Mouse (Mus musculus) ES-Bruce4 (cell line): ENCODE data around the gene Ttll11. TPM values are rescaled to one million over a fixed set of nuclear protein-coding genes. Genes with fewer than 3 reads are reported as not detected.

Experiments
- H3K27ac ChIP-seq: 2 replicates; pipeline ENCODE4 v1.5.1; 2012; ENCODE audit warnings: low read length, inconsistent platforms; ENCODE audit not compliant: insufficient read depth
- H3K27me3 ChIP-seq: 2 replicates; pipeline ENCODE4 v1.6.1; 2012; ENCODE audit warnings: mild to moderate bottlenecking, low read length, inconsistent platforms; ENCODE audit not compliant: control insufficient read depth, poor library complexity, insufficient read depth, severe bottlenecking
- H3K36me3 ChIP-seq: 2 replicates; pipeline ENCODE4 v1.6.1; 2012; ENCODE audit warnings: inconsistent platforms, mild to moderate bottlenecking, low read length, moderate library complexity; ENCODE audit not compliant: control insufficient read depth, poor library complexity, insufficient read depth, severe bottlenecking
- H3K4me1 ChIP-seq: one replicate; pipeline ENCODE4 v1.8.1; 2011; ENCODE audit warnings: low read length; ENCODE audit not compliant: control insufficient read depth, insufficient read depth
- H3K4me3 ChIP-seq: 2 replicates; pipeline ENCODE4 v1.5.1; 2011; ENCODE audit warnings: low read depth, mild to moderate bottlenecking, low read length
- H3K9ac ChIP-seq: 2 replicates; pipeline ENCODE4 v1.6.1; 2012; ENCODE audit warnings: low read depth, mild to moderate bottlenecking, inconsistent platforms; ENCODE audit not compliant: poor library complexity, severe bottlenecking
- H3K9me3 ChIP-seq: replicated peaks from 2 replicates; pipeline ENCODE4 v1.6.1; 2012; ENCODE audit warnings: mild to moderate bottlenecking, low read length, inconsistent platforms; ENCODE audit not compliant: control insufficient read depth, poor library complexity, insufficient read depth, severe bottlenecking
- CTCF ChIP-seq: IDR thresholded peaks from one replicate; pipeline ENCODE4 v1.8.1; 2011; ENCODE audit warnings: low read depth, low read length
- EP300 ChIP-seq: IDR thresholded peaks from 2 replicates; pipeline ENCODE4 v1.6.1; 2011; ENCODE audit warnings: low read depth, low read length; ENCODE audit not compliant: insufficient read depth
- POLR2A ChIP-seq: IDR thresholded peaks from one replicate; pipeline ENCODE4 v1.8.1; 2011; ENCODE audit warnings: low read length; ENCODE audit not compliant: insufficient read depth
- polyA plus RNA-seq: library from polyadenylated mRNA; stranded (reverse); fragments of >200 nt; gene quantifications from 2 replicates; pipeline ENCODE4 v1.2.4, GENCODE M21; 2011; ENCODE audit warnings: low read depth; ENCODE audit not compliant: missing spikeins, insufficient read depth, insufficient read length

The Ttll11 gene
- polyA plus RNA-seq, 1 experiment: not detected

DNA sequence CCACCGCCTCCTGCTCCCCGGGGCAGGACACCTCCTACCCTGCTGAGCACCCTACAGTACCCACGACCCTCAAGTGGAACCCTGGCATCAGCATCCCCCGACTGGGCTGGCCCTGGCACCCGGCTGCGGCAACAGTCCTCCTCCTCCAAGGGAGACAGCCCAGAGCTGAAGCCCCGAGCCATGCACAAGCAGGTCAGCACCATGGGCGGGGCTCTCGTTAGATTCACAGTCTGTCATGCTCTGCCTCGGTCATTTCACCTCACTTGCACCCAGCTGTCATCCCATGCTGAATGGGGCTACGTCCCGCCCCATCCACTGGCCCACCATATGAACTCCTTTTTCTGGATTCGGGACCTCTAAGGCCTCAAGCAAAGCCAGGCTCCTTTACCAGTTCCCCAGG lies 259.2 kb downstream of the Ttll11 start:
- H3K27me3 ChIP-seq: no peaks in the 10 kb centered on the region
- no peak overlapping the region for H3K9ac ChIP-seq
- H3K36me3 ChIP-seq: 0 out of 2 replicates have a peak, but pooled peaks cover 2% of the 10 kb centered on the region
- no peak overlapping the region for H3K4me3 ChIP-seq
- no peaks in the 10 kb centered on the region for H3K9me3 ChIP-seq
- no peak for TF ChIP-seq POLR2A
- no peak for TF ChIP-seq CTCF
- no peak for TF ChIP-seq EP300
- no peaks in the 10 kb centered on the region for H3K4me1 ChIP-seq
- no peak overlapping the region for H3K27ac ChIP-seq

DNA sequence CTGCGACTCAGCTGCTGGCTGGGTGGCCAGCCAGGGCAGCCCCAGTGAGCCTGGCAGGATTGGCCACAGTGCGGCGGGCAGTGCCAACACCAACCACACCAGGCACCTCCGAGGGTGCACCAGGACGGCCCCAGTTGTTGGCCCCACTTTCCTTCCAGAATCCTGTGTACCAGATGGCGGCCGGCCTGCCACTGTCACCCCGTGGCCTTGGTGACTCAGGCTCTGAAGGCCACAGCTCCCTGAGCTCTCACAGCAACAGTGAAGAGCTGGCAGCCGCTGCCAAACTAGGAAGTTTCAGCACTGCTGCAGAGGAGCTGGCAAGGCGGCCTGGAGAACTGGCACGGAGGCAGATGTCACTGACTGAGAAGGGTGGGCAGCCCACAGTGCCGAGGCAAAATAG lies 259.6 kb downstream of the Ttll11 start:
- H3K9ac ChIP-seq: no peak overlapping the region
- H3K27ac ChIP-seq: no peak overlapping the region
- no peaks in the 10 kb centered on the region for H3K9me3 ChIP-seq
- H3K4me1 ChIP-seq: no peaks in the 10 kb centered on the region
- H3K27me3 ChIP-seq: no peaks in the 10 kb centered on the region
- no peak for TF ChIP-seq CTCF
- TF ChIP-seq EP300: no peak
- no peak for TF ChIP-seq POLR2A
- H3K4me3 ChIP-seq: no peak overlapping the region
- peaks cover 6% of the 10 kb centered on the region; the same call in 1 of the 2 replicates for H3K36me3 ChIP-seq

DNA sequence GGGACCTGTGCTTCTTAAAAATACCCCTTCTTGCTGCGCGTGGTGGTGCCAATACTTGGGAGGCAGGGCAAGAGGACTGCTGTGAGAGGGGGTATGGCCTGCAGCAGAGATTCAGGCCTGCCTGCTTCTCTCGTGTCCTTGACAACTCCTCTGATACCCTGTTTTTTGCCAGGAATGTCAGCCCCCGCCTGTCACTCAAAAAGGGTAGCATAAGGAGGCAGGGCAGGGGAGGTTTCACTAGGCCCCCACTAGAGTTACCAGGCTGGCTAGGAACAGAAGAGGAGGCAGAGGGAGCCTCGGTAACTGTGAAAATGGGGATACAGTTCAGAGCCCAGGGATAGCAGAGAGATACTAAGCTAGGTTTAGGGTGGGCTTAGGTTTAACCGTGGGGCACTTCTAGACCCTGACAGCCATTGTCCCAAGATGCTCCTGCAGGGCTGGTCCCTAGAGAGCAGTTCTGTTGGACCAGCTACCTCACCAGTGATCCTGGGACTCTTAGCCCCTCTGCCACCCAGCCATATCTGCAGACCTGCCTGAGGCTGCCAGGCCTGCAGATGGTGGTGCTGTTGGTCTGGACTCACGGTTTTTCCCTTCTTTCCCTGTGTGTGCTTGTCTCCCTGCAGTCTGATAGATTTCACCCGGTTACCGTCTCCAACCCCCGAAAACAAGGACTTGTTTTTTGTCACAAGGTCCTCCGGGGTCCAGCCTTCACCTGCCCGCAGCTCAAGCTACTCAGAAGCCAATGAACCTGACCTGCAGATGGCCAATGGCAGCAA lies 260.3 kb downstream of the Ttll11 start:
- no peaks in the 10 kb centered on the region for H3K4me1 ChIP-seq
- H3K9ac ChIP-seq: no peak overlapping the region
- no peaks in the 10 kb centered on the region for H3K27me3 ChIP-seq
- no peak overlapping the region for H3K4me3 ChIP-seq
- no peak overlapping the region for H3K27ac ChIP-seq
- H3K36me3 ChIP-seq: peaks cover 6% of the 10 kb centered on the region; the same call in 1 of the 2 replicates
- no peaks in the 10 kb centered on the region for H3K9me3 ChIP-seq
- no peak for TF ChIP-seq POLR2A

DNA sequence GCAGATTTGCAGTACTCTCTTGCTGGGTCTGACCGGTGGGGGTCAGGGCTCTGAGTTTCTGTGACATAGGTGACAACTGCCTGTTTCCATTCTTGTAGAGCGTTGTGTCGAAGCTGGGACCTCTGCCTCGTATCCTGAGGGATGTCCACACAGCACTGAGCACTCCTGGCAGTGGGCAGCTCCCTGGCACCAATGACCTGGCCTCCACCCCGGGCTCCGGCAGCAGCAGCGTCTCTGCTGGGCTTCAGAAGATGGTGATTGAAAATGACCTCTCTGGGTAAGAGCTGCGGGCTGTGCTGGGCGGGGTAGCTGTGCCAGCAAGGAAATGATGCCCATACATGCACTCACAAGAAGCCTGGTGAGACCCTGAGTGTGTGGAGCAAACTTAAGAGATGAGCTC lies 261.1 kb downstream of the Ttll11 start:
- Histone ChIP-seq H3K9ac (no peak overlapping the region), H3K4me1 (no peaks in the 10 kb centered on the region), H3K27ac (no peak overlapping the region), H3K36me3 (peaks cover 6% of the 10 kb centered on the region; the same call in 1 of the 2 replicates), H3K4me3 (no peak overlapping the region), H3K9me3 (no peaks in the 10 kb centered on the region), H3K27me3 (no peaks in the 10 kb centered on the region)
- TF ChIP-seq CTCF (no peak), POLR2A (no peak), EP300 (no peak)

DNA sequence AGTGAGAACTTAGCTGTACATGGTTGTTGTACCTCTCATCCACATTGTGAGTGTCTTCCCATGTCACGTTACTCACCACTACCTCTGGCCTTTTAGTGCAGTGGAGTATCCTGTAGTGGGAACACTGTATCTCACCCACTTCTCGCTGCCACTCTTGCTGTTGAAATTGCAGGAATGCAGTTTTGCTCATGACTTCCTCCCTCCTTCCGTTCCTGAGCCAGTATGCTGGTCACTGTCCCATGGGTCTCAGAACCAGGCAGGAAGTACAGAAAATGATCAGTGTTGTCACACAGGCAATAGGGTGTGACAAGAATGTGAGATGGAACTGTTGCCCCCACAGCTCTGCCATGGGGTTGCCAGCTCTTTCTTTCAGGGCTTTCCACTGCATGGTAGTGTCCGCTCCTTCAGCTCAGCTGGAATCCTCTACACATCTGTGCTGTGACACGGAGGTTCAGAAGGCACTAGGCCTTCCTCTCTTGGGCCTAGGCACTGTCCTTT lies 261.7 kb downstream of the Ttll11 start:
- TF ChIP-seq CTCF (no peak), EP300 (no peak), POLR2A (no peak)
- Histone ChIP-seq H3K36me3 (peaks cover 5% of the 10 kb centered on the region; the same call in 1 of the 2 replicates), H3K4me3 (no peak overlapping the region), H3K27me3 (no peaks in the 10 kb centered on the region), H3K9me3 (no peaks in the 10 kb centered on the region), H3K4me1 (no peaks in the 10 kb centered on the region), H3K27ac (no peak overlapping the region), H3K9ac (no peak overlapping the region)

DNA sequence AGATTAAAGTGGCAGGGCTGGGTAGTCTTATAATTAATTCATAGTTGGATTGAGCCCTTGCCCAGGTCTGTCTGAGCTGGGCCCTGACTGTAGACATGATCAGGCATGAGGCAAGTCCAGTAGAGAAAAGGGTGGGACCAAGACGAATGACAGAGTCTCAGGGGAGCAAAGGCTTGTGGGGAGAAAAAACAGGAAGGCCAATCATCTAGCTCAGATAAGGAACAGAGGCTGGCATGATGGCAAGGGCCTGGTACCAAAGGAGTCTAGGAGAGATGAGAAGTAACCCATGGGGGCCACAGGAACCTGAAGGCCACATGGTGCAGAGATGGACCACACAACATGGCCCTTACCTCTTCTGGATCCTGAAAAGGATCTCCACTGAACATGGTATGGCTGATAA lies 263.5 kb downstream of the Ttll11 start:
- no peaks in the 10 kb centered on the region for H3K9me3 ChIP-seq
- H3K9ac ChIP-seq: no peak overlapping the region
- peaks cover 4% of the 10 kb centered on the region; the same call in 1 of the 2 replicates for H3K36me3 ChIP-seq
- no peak overlapping the region for H3K4me3 ChIP-seq
- H3K4me1 ChIP-seq: no peaks in the 10 kb centered on the region
- no peaks in the 10 kb centered on the region for H3K27me3 ChIP-seq
- TF ChIP-seq POLR2A: no peak
- no peak for TF ChIP-seq CTCF
- no peak for TF ChIP-seq EP300
- no peak overlapping the region for H3K27ac ChIP-seq
